Mouse (Mus musculus): ENCODE measurements at regions not wholly inside any gene's neighbourhood (a gene's known extent, or its start where the extent isn't known, plus 50 kb on each side); places are given as distances from the start of the nearest gene placed in this dataset.

- Histone ChIP-seq H3K4me2 (no peak overlapping the region), H3K27ac (no peak overlapping the region), H3K9ac (no peak overlapping the region), H3K9me3 (no peaks in the 10 kb centered on the region), H3K36me3 (no peaks in the 10 kb centered on the region), H3K4me1 (replicated peaks) (no peaks in the 10 kb centered on the region), H3K27me3 (no peaks in the 10 kb centered on the region), H3K4me3 (no peak overlapping the region)
- WGBS = 92% methylated on average over 8 of the region's 8 CpGs
- ATAC-seq (ENCODE audit: low FRiP score) = no peak
Measured at GRCm38 (mm10) chr13:18063677-18064076, 70.5 kb upstream of the Yae1d1 start.

DNA sequence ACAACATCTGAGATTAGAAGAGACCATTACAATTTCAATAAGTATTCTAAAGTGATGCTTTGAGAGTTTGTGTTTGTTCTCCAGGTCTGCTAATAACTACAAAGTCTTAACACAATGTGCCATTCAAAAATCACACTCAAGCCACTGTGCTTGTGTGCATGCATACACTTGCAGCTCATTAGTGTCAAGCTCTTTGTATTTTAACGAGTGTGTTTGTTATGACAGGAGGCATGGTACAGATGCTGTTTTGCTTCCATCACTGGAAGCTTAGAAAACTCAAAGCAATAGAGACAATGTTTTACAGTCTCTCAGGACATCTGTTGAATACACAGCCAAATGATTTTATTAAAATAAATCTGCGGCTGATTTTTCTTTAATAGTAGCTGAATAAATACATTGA is 67.1 kb upstream of the Yae1d1 start:
- H3K36me3 ChIP-seq = no peaks in the 10 kb centered on the region
- no peaks in the 10 kb centered on the region for H3K4me1 ChIP-seq (replicated peaks)
- no peak overlapping the region for H3K4me3 ChIP-seq
- H3K9me3 ChIP-seq = no peaks in the 10 kb centered on the region
- H3K27me3 ChIP-seq = no peaks in the 10 kb centered on the region
- no peak overlapping the region for H3K27ac ChIP-seq
- ATAC-seq (ENCODE audit: low FRiP score) = no peak
- H3K4me2 ChIP-seq = no peak overlapping the region
- H3K9ac ChIP-seq = no peak overlapping the region
- 78% methylated on average over 2 of the region's 2 CpGs for WGBS

- Histone ChIP-seq H3K9me3 (0 out of 2 replicates have a peak, but pooled peaks cover 7% of the 10 kb centered on the region), H3K4me3 (no peak overlapping the region), H3K4me1 (replicated peaks) (no peaks in the 10 kb centered on the region), H3K4me2 (no peak overlapping the region), H3K27me3 (no peaks in the 10 kb centered on the region), H3K27ac (no peak overlapping the region), H3K36me3 (no peaks in the 10 kb centered on the region), H3K9ac (no peak overlapping the region)
- 36% methylated on average over 8 of the region's 8 CpGs for WGBS
- ATAC-seq (ENCODE audit: low FRiP score) = peak; percentile 94
Measured at GRCm38 (mm10) chr13:18057231-18057912, 64.2 kb upstream of the Yae1d1 start.

GRCm38 (mm10) chr13:18056816-18057215 is 63.7 kb upstream of the Yae1d1 start:
- H3K27ac ChIP-seq = no peak overlapping the region
- H3K36me3 ChIP-seq = no peaks in the 10 kb centered on the region
- no peak overlapping the region for H3K4me3 ChIP-seq
- H3K9ac ChIP-seq = no peak overlapping the region
- H3K9me3 ChIP-seq = 0 out of 2 replicates have a peak, but pooled peaks cover 7% of the 10 kb centered on the region
- 74% methylated on average over 3 of the region's 3 CpGs for WGBS
- no peaks in the 10 kb centered on the region for H3K27me3 ChIP-seq
- ATAC-seq (ENCODE audit: low FRiP score) = peak; percentile 61; the same call in 1 of the 2 replicates
- H3K4me1 ChIP-seq (replicated peaks) = no peaks in the 10 kb centered on the region
- H3K4me2 ChIP-seq = no peak overlapping the region

- Histone ChIP-seq H3K9me3 (no peaks in the 10 kb centered on the region), H3K9ac (no peak overlapping the region), H3K27me3 (no peaks in the 10 kb centered on the region), H3K4me2 (no peak overlapping the region), H3K27ac (no peak overlapping the region), H3K36me3 (no peaks in the 10 kb centered on the region), H3K4me1 (replicated peaks) (no peaks in the 10 kb centered on the region), H3K4me3 (no peak overlapping the region)
- ATAC-seq (ENCODE audit: low FRiP score) = no peak
- 92% methylated on average over 6 of the region's 6 CpGs for WGBS
Measured at GRCm38 (mm10) chr13:18043154-18043553, 50.0 kb upstream of the Yae1d1 start.
